Mouse (Mus musculus): ENCODE data around the gene Ppp2r2c. TPM values are rescaled to one million over a fixed set of nuclear protein-coding genes. Genes with fewer than 3 reads are reported as not detected.

The Ppp2r2c gene
- polyA plus RNA-seq, 1 experiment from 2014 or later = 0.03 TPM

DNA sequence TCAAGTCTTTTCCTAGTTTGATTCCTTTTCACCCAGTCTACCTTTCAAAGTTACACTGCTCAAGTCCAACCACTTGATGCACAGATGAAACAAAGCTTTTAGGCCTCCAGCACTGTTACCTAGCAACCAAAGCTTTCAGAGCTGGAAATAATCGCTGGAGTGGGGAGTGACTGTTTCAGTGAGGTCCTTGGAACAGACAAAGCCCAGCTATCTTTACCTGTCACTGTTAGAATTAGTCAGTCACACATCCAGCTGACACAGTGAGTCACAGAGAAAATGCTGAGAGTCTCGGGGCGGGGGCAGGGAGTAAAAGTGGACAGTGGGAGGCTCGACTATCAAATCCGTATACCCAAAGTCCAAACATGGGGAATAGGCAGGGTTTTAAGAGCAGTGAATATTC, 92.2 kb downstream of the Ppp2r2c start:
- no peak overlapping the region for H3K9ac ChIP-seq
- no peak overlapping the region for H3K4me2 ChIP-seq
- ATAC-seq (ENCODE audit: low read depth) (no peak), DNase-seq (no peak)
- H3K4me3 ChIP-seq (replicated peaks) = no peak overlapping the region
- no peaks in the 10 kb centered on the region for H3K36me3 ChIP-seq
- WGBS (ENCODE audit: insufficient replicate concordance) = 43% methylated on average over 5 of the region's 5 CpGs
- H3K4me1 ChIP-seq (replicated peaks) = no peaks in the 10 kb centered on the region
- H3K9me3 ChIP-seq (replicated peaks) = no peaks in the 10 kb centered on the region
- no peak overlapping the region for H3K27ac ChIP-seq
- H3K27me3 ChIP-seq = no peaks in the 10 kb centered on the region

DNA sequence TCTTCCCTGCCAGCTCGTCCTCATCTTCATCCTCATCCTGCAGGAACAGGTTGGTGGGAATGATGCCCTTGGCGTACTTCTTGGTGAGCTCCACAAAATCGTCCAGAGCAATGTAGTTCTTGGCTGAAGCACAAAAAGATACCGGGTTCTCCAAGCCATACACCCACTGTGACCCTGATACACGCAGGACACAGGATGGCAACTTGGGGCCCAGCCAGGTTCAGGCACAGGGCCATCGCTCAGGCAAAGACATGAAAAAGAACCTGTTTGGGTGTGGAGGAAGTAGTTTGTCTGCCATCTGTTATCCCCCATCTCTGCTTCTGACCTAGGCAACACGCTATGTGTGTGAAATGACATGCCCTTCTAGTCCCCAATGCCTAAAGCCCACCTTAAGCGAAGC, 103.3 kb downstream of the Ppp2r2c start:
- H3K27me3 ChIP-seq = no peaks in the 10 kb centered on the region
- ATAC-seq (ENCODE audit: low read depth) (no peak), DNase-seq (no peak)
- WGBS (ENCODE audit: insufficient replicate concordance) = 64% methylated on average over 8 of the region's 8 CpGs
- no peak overlapping the region for H3K4me2 ChIP-seq
- H3K4me3 ChIP-seq (replicated peaks) = no peak overlapping the region
- no peaks in the 10 kb centered on the region for H3K4me1 ChIP-seq (replicated peaks)
- H3K27ac ChIP-seq = no peak overlapping the region
- H3K9ac ChIP-seq = no peak overlapping the region
- no peaks in the 10 kb centered on the region for H3K9me3 ChIP-seq (replicated peaks)
- H3K36me3 ChIP-seq = peaks cover 12% of the 10 kb centered on the region; the same call in 1 of the 2 replicates

DNA sequence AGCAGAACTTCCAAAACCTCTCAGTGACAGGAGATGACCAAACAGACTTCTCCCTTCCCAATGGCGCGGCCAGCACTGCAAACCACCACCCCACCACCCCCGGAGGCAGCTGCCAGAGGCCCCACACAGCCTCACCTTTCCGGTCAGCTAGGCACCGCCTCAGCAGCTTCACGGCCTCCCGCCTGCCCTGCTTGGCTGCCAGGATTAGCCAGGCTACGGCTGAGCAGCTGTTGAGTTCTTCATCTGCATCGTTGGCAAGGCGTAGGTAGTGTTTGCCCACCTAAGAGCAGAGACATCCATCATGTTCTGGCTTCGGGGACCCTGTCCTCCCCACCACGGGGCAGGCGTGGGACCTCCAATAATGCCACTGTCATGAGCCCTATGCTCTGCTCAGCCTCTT, 107.0 kb downstream of the Ppp2r2c start:
- DNase-seq = no peak
- Histone ChIP-seq H3K4me3 (replicated peaks) (no peak overlapping the region), H3K9ac (no peak overlapping the region), H3K36me3 (0 out of 2 replicates have a peak, but pooled peaks cover 3% of the 10 kb centered on the region), H3K4me1 (replicated peaks) (no peaks in the 10 kb centered on the region), H3K27me3 (no peaks in the 10 kb centered on the region), H3K27ac (no peak overlapping the region), H3K9me3 (replicated peaks) (no peaks in the 10 kb centered on the region), H3K4me2 (no peak overlapping the region)
- no peak for ATAC-seq (ENCODE audit: low read depth)
- WGBS (ENCODE audit: insufficient replicate concordance) = 69% methylated on average over 13 of the region's 13 CpGs

DNA sequence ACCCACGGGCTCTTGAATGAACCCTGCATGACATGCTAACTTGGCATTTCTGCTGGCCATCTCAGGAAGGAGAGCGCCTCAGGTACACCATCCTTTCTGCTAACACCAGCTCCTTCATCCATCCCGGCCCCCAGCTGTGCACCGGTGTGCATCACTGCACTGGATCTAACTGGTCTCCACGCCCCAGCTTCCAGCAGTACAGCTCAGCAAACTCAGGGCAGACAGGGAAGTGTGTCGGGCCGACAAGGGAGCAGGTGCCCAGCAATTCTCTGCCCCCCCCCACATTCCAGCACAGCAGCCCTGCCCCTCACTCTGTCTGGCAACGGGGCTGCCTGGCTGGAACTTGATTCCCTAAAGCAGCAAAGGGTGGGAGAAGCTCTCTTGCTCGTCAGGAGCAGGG, 109.5 kb downstream of the Ppp2r2c start:
- no peaks in the 10 kb centered on the region for H3K27me3 ChIP-seq
- ATAC-seq (ENCODE audit: low read depth) (no peak), DNase-seq (no peak)
- H3K36me3 ChIP-seq = no peaks in the 10 kb centered on the region
- H3K4me1 ChIP-seq (replicated peaks) = no peaks in the 10 kb centered on the region
- no peak overlapping the region for H3K4me3 ChIP-seq (replicated peaks)
- no peaks in the 10 kb centered on the region for H3K9me3 ChIP-seq (replicated peaks)
- 65% methylated on average over 9 of the region's 9 CpGs for WGBS (ENCODE audit: insufficient replicate concordance)
- no peak overlapping the region for H3K27ac ChIP-seq
- no peak overlapping the region for H3K4me2 ChIP-seq
- H3K9ac ChIP-seq = no peak overlapping the region

DNA sequence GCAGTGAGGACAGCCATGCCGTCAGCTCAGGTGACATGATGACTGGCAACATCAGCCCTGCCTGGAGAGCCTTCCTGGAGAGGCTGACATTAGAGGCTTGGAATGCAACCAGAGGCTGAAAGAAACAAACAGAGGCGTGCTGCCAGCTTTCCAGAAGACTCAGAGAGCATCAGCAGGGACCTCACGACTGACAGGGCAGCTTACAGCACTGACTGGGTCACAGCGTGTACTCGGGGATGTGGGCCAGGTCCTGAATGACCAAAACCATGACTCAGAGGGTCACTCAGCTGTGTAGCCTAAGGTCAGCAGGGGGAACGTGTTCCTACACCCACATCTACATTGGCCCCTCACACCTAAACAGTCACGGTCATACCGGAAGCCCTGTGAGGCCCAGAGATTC, 110.7 kb downstream of the Ppp2r2c start:
- DNase-seq (no peak), ATAC-seq (ENCODE audit: low read depth) (no peak)
- no peak overlapping the region for H3K4me3 ChIP-seq (replicated peaks)
- no peak overlapping the region for H3K4me2 ChIP-seq
- H3K27ac ChIP-seq = no peak overlapping the region
- no peaks in the 10 kb centered on the region for H3K27me3 ChIP-seq
- no peak overlapping the region for H3K9ac ChIP-seq
- no peaks in the 10 kb centered on the region for H3K9me3 ChIP-seq (replicated peaks)
- H3K36me3 ChIP-seq = no peaks in the 10 kb centered on the region
- 65% methylated on average over 8 of the region's 8 CpGs for WGBS (ENCODE audit: insufficient replicate concordance)
- no peaks in the 10 kb centered on the region for H3K4me1 ChIP-seq (replicated peaks)

DNA sequence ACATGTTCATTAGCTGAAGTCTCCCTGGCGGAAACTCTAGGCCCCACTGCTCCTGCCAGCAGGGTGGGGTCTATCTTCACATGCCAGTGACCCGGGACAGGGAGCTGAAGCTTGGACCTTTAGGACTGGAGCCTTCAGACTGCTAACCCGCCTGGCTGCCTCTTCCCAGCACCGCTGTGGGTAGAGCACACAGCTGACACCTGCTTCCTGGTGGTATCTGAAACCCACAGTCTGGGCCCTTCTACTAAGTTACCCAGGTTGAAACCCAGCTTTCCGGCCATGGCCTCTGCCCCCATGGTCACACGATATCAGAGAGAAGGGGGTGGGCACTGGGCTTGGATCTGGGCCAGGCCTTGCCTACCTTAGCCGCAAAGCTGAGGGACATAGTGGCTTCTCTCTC, 111.3 kb downstream of the Ppp2r2c start:
- no peaks in the 10 kb centered on the region for H3K4me1 ChIP-seq (replicated peaks)
- H3K9ac ChIP-seq = no peak overlapping the region
- no peak overlapping the region for H3K4me3 ChIP-seq (replicated peaks)
- DNase-seq (no peak), ATAC-seq (ENCODE audit: low read depth) (no peak)
- no peaks in the 10 kb centered on the region for H3K36me3 ChIP-seq
- H3K27ac ChIP-seq = no peak overlapping the region
- H3K4me2 ChIP-seq = no peak overlapping the region
- no peaks in the 10 kb centered on the region for H3K27me3 ChIP-seq
- 55% methylated on average over 7 of the region's 7 CpGs for WGBS (ENCODE audit: insufficient replicate concordance)
- no peaks in the 10 kb centered on the region for H3K9me3 ChIP-seq (replicated peaks)

DNA sequence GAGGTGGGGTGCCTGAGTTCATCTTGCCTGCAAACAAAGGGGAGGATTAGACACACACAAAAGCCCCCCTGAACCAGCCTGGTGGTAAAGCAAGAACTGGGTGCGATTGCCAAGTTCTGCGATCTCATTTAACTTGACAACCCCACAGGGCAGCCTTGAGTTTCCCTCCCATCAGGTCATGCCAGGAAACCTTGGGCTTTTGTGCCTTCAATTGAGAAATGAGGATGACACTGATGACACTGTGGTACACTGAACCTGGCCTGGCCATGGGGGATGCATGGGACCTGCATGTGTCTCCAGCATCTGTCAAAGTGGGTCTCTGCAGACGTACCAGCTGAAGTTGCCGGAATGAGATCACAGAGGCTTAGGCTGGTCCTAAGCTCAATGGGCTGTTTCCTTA, 114.0 kb downstream of the Ppp2r2c start:
- DNase-seq (no peak), ATAC-seq (ENCODE audit: low read depth) (no peak)
- no peaks in the 10 kb centered on the region for H3K36me3 ChIP-seq
- no peaks in the 10 kb centered on the region for H3K9me3 ChIP-seq (replicated peaks)
- H3K27ac ChIP-seq = no peak overlapping the region
- no peaks in the 10 kb centered on the region for H3K4me1 ChIP-seq (replicated peaks)
- H3K4me3 ChIP-seq (replicated peaks) = no peak overlapping the region
- no peaks in the 10 kb centered on the region for H3K27me3 ChIP-seq
- 80% methylated on average over 4 of the region's 4 CpGs for WGBS (ENCODE audit: insufficient replicate concordance)
- no peak overlapping the region for H3K4me2 ChIP-seq
- H3K9ac ChIP-seq = no peak overlapping the region

DNA sequence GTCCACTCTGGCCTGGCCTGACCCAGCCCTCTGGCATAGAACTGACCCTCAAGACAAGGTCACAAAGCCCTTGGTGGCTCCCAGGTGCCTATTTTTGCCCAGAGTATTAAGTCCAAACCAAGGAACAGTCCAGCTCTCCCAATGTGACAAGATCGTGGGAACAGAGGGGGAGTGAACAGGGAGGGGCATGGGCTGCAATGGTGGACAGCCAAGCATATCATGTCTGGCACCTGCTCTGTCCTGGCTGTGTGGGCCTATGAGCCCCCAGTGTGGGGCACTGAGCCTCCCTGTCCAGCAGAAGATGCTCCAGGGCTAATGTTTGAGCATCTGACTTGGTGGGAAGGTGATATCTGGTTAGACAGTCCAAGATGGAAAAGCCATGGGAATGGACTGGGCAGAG, 118.3 kb downstream of the Ppp2r2c start:
- DNase-seq (no peak), ATAC-seq (ENCODE audit: low read depth) (no peak)
- 48% methylated on average over 1 of the region's 1 CpGs for WGBS (ENCODE audit: insufficient replicate concordance)
- Histone ChIP-seq H3K36me3 (no peaks in the 10 kb centered on the region), H3K9me3 (replicated peaks) (no peaks in the 10 kb centered on the region), H3K4me1 (replicated peaks) (peaks cover 15% of the 10 kb centered on the region), H3K4me3 (replicated peaks) (no peak overlapping the region), H3K9ac (no peak overlapping the region), H3K27me3 (peaks cover 15% of the 10 kb centered on the region), H3K4me2 (no peak overlapping the region), H3K27ac (no peak overlapping the region)

DNA sequence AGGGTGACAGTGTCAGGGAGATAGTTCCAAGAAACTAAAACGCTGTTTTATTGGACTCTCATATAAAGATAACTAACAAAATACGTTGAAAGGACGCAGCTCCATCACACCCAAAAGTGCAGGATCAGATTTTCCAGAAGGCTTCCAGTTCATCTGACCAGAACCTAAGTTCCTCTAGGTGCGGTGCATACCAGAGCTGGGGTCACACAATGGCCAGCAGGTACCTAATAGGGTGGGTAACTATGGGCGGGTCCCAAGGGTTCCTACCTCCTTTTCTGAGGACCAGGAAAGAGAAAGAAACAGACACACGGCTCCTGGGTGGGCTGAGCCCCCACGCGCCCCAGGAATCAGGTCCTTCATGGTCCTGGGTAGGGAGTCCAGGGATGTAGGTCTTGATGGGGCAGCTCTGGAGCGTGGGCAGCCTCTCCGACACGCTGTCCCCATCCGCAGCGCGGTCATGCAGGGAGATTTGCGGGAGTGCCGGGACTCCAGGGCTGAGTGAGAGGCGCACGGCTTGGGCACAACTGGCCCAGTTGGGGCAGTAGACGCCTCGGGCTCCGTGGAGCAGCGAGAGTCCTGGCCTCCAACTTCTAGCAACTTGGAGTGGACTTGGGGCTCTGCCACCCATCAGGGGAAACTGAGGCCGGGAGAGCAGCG, 119.9 kb downstream of the Ppp2r2c start:
- peaks cover 15% of the 10 kb centered on the region for H3K27me3 ChIP-seq
- peak overlapping the region; percentile 62 for H3K9ac ChIP-seq
- no peak for DNase-seq
- peak; percentile 2; the same call in 1 of the 2 replicates for ATAC-seq (ENCODE audit: low read depth)
- peaks cover 15% of the 10 kb centered on the region for H3K4me1 ChIP-seq (replicated peaks)
- 12% methylated on average over 24 of the region's 24 CpGs for WGBS (ENCODE audit: insufficient replicate concordance)
- no peaks in the 10 kb centered on the region for H3K36me3 ChIP-seq
- no peak overlapping the region for H3K27ac ChIP-seq
- H3K4me2 ChIP-seq = peak overlapping the region; percentile 71
- peak overlapping the region; percentile 62 for H3K4me3 ChIP-seq (replicated peaks)
- no peaks in the 10 kb centered on the region for H3K9me3 ChIP-seq (replicated peaks)

DNA sequence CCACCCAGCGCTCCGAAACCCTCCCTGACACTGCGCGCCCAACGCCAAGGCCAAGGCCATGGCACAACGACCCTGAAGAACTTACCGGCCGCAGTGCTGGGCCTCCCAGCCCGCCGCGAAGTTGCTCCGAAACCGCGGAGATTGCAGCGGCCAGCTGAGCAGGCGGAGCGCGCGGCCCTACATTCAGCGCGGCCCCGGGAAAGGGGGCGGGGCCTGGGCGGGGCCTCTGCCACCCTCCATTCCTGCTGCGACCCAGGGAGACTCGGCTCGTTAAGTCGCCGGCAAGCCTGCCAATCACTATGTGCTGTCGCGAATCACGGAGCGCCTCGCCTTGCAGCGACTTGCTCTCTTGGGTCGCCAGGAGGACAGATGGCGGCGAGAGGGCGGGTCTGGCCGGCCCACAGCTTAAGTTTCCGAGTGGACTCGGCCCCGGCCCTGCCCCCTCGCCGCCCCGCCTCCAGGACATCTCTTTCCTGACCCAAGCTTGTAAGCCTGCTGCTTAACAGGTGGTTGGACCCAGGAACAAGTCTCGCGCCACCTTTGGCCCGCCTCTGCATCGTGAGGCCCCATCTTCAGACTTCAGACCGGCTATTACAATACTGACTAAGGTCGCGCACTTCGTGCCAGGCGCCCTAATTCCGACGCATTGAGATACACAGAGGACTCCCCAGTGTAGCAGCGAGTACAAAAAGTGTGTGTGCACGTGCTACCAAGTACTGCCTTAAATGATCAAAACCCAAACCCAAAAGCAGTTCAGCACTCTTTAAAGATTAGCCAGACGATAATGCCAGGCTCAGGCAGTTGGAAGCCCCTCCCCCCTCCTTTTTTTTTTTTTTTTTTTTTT, 120.7 kb downstream of the Ppp2r2c start, which contains the start of gene Wfs1:
TSS of gene Wfs1 (minus strand) at position 425 of the 844 bp plus-strand sequence.
- under 1% methylated on average over 60 of the region's 60 CpGs for WGBS (ENCODE audit: insufficient replicate concordance)
- peak within 1 kb of the TSS; percentile 62 for H3K9ac ChIP-seq
- no peak within 1 kb of the TSS for H3K27ac ChIP-seq

DNA sequence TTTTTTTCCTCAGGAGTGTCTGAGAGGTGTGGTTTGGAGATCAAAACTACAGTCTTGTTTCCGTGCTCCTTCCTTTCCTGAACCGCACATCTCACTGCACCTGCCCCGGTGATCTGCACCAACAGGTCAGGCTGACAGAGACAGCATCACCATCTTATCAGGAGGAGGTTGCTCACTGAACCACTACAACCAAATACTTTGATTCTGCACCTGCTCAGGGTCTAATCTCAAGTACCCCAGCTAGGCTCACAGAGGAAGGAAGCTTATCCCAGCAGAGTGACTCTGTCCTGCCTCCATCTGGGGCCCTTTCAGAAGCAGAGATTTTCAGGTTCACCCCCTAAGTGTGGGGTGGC, 121.3 kb downstream of the Ppp2r2c start:
- H3K4me2 ChIP-seq = peak overlapping the region; percentile 71
- peak overlapping the region; percentile 62; the same call in 1 of the 2 replicates for H3K4me3 ChIP-seq (replicated peaks)
- H3K9me3 ChIP-seq (replicated peaks) = no peaks in the 10 kb centered on the region
- DNase-seq (no peak), ATAC-seq (ENCODE audit: low read depth) (no peak)
- H3K4me1 ChIP-seq (replicated peaks) = peaks cover 15% of the 10 kb centered on the region
- H3K27ac ChIP-seq = no peak overlapping the region
- H3K9ac ChIP-seq = no peak overlapping the region
- 9% methylated on average over 3 of the region's 3 CpGs for WGBS (ENCODE audit: insufficient replicate concordance)
- H3K36me3 ChIP-seq = no peaks in the 10 kb centered on the region
- H3K27me3 ChIP-seq = peaks cover 15% of the 10 kb centered on the region

More for the DNA sequence above, 120.7 kb downstream of the Ppp2r2c start, which contains the start of gene Wfs1:
- peaks cover 15% of the 10 kb centered on the region for H3K4me1 ChIP-seq (replicated peaks)
- peak; percentile 77 for DNase-seq
- peak within 1 kb of the TSS; percentile 62 for H3K4me3 ChIP-seq (replicated peaks)
- H3K36me3 ChIP-seq = no peaks in the 10 kb centered on the region
- no peaks in the 10 kb centered on the region for H3K9me3 ChIP-seq (replicated peaks)
- H3K4me2 ChIP-seq = peak within 1 kb of the TSS; percentile 71
- ATAC-seq (ENCODE audit: low read depth) = peak; percentile 93
- peaks cover 15% of the 10 kb centered on the region for H3K27me3 ChIP-seq
